Mouse (Mus musculus) embryo, embryonic 10.5 days (tissue): ENCODE data around the gene Mllt6.
A peak's percentile ranks its signal among the peaks of the same experiment; 100 is the strongest.

Experiments used
- DNase-seq: peaks from one replicate; pipeline ENCODE4 v3.0.0-alpha.2; 2015; ENCODE audit warnings: low spot score

Mllt6 gene

GRCm38 (mm10) chr11:97668160-97668559, 4.9 kb downstream of the Mllt6 start:
- no peak for DNase-seq

- DNase-seq, result no peak
Measured at GRCm38 (mm10) chr11:97669268-97669667, 6.1 kb downstream of the Mllt6 start.

- peak; percentile 31 for DNase-seq
Measured at GRCm38 (mm10) chr11:97669829-97670228, 6.6 kb downstream of the Mllt6 start.

GRCm38 (mm10) chr11:97670234-97671176, 7.3 kb downstream of the Mllt6 start:
- DNase-seq, result no peak

- DNase-seq, result no peak
Measured at GRCm38 (mm10) chr11:97671177-97671527, 7.9 kb downstream of the Mllt6 start.

- no peak for DNase-seq
Measured at GRCm38 (mm10) chr11:97673148-97673547, 9.9 kb downstream of the Mllt6 start.

- DNase-seq, result no peak
Measured at GRCm38 (mm10) chr11:97676050-97676754, 13.0 kb downstream of the Mllt6 start.

GRCm38 (mm10) chr11:97677381-97677780, 14.2 kb downstream of the Mllt6 start:
- DNase-seq, result no peak

GRCm38 (mm10) chr11:97677842-97678241, 14.6 kb downstream of the Mllt6 start:
- peak; percentile 55 for DNase-seq

GRCm38 (mm10) chr11:97678301-97678700, 15.1 kb downstream of the Mllt6 start:
- DNase-seq, result no peak

- DNase-seq, result no peak
Measured at GRCm38 (mm10) chr11:97680430-97680829, 17.2 kb downstream of the Mllt6 start.

GRCm38 (mm10) chr11:97682504-97683055, 19.4 kb downstream of the Mllt6 start:
- no peak for DNase-seq

GRCm38 (mm10) chr11:97684063-97684680, 21.0 kb downstream of the Mllt6 start:
- DNase-seq, result no peak

GRCm38 (mm10) chr11:97684766-97685165, 21.6 kb downstream of the Mllt6 start:
- no peak for DNase-seq

GRCm38 (mm10) chr11:97685613-97686321, 22.6 kb downstream of the Mllt6 start, which contains the start of gene Cisd3:
TSS of gene Cisd3 (plus strand) at chr11:97685826.
- peak; percentile 90 for DNase-seq

- no peak for DNase-seq
Measured at GRCm38 (mm10) chr11:97686322-97686908, 23.2 kb downstream of the Mllt6 start.

GRCm38 (mm10) chr11:97687061-97687460, 23.8 kb downstream of the Mllt6 start:
- no peak for DNase-seq

GRCm38 (mm10) chr11:97689861-97690260, 26.6 kb downstream of the Mllt6 start:
- DNase-seq, result peak; percentile 85

- DNase-seq, result no peak
Measured at GRCm38 (mm10) chr11:97694435-97694834, 31.2 kb downstream of the Mllt6 start.

- peak; percentile 33 for DNase-seq
Measured at GRCm38 (mm10) chr11:97694921-97695711, 31.9 kb downstream of the Mllt6 start.
